Mouse (Mus musculus) E14TG2a.4 (cell line): Measurements from ENCODE around the gene Gm20388.

Experiments
- CTCF ChIP-seq: conservative IDR thresholded peaks from 2 replicates; pipeline ENCODE4 v1.5.1; 2014; ENCODE audit warnings: low read length
- POU5F1 ChIP-seq: IDR thresholded peaks from 2 replicates; pipeline ENCODE4 v1.6.1; 2014; ENCODE audit warnings: low read length, borderline replicate concordance

- no peak for TF ChIP-seq CTCF
- TF ChIP-seq POU5F1: no peak
These were observed 504.8 kb downstream of the Gm20388 start for GRCm38 (mm10) chr8:120415474-120415873.
